Mouse (Mus musculus) CD8-positive naive resting alpha-beta T cell, adult 2 months (primary cell): Measurements from ENCODE around the gene 1700092M07Rik.
"Not testable (repeated sequence)": the region's sequence is repeated elsewhere in the genome, so short reads cannot be mapped to it uniquely, and the experiment has no call there.

ENCODE experiments used
- DNase-seq, 2 experiments: peaks; one replicate each; pipeline ENCODE4 v3.0.0; 2022; ENCODE audit warnings: low read depth in 2 of 2, low spot score in 2 of 2

Gene 1700092M07Rik

DNA sequence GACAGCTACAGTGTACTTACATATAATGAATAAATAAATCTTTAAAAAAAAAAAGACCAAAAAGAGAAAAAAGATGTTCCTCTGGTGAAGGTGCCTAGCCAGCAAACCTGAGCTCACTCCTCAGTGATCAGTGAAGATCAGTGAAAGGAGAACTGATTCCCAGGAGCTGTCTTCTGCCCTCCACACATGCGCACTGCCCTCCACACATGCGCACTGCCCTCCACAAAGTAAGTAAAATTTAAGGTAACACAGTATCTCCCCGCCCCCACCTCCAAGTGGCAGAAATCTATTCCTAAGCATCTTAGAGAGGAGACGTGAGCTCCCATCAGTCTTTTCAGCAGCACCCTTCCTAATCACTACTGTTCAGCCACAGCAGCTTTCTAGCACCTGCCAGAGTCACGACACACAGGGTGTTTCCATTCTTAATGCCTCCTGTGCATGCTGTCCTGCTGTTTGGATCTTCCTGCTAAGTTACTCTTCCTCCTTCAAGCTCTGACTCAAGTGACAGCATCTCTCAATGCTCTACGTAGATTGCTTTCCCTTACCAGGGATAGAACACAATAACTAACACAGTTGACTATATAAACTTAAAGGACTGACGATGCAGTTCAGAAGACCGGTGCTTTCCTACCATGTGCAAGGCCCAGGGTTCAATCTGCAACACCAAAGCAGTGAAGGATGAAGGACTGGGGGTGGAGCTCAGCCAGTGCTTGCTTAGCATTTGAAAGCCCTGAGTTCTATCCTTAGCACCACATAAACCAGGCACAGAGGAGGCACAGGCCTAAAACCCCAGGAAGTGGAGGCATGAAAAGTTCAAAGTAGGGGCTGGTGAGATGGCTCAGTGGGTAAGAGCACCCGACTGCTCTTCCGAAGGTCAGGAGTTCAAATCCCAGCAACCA is 24.4 kb upstream of the 1700092M07Rik start:
- no peak for DNase-seq

DNA sequence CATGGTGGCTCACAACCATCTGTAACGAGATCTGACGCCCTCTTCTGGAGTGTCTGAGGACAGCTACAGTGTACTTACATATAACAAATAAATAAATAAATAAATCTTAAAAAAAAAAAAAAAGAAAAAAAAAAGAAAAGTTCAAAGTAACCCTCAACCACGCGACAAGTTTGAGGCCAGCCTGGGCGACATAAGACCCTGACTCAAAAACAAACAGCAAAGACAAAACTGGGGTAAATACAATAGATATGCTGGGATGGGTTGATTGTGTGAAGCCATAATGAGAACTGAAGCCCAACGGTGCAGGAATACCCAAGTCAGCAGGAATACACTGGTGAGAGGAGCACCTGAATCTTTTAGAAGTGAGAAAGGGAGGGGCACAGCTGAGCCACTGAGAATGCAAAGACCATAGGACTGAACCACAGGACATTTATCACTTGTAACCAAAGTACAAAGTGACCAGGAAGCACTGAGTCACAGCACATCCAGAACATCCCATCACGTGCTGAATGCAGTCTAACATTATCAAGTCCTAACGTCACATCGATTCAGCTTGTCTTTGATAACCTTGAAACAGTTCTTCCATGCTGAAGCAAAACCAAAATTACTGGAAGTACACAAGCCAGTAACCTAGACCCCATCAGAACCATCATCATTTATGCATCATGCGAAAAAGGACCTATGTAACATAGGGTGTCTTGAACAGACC is 23.6 kb upstream of the 1700092M07Rik start:
- no peak for DNase-seq

DNA sequence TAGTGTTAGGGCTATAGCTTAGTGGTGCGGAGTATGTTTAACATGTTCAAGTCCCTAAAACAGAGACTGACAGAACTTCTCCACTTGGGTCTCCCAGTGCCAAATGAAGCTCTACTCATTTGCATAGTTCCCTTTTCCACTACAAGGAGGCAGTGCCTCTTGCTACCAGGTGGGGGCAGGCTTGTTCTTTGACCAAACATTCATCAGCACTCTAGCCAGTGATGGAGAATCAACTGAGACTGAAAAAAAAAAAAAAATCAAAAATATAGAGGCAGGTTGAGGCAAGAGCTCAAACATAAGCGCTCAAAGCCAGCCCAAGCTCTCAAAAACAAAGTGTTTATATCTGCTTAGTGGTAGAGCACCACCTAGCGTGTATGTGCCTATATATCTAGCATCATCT is 22.2 kb upstream of the 1700092M07Rik start:
- peak; percentile 61 to 78 for DNase-seq

DNA sequence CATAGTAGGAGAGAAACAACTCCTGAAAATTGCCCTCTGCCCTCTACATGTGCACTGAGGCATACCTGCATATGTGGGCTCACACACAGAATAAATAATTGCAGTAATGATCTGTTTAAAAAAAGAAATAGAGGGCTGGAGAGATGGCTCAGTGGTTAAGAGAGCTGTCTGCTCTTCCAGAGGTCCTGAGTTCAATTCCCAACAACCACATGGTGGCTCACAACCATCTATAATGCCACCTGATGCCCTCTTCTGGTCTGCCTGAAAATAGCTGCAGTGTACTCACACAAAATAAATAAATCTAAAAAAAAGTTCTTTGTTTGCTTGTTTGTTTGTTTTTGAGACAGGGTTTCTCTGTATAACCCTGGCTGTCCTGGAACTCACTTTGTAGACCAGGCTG is 21.5 kb upstream of the 1700092M07Rik start:
- not testable (repeated sequence) for DNase-seq

DNA sequence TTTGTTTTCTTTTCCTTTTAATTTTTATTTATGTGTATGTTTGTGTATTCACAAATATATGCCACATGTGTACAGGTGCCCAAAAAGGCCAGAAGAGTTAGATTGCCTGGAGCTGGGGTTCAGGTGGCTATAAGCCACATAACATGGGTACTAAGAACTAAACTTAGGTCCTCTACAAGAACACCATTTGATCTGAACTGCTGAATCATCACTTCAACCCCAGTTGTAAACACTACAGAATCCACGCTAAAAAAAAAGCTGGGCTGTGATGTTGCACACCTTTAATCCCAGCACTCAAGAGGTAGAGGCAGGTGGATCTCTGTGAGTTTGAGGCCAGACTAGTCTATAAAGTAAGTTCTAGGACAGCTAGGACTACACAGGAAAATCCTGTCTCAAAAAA is 19.1 kb upstream of the 1700092M07Rik start:
- DNase-seq = no peak

DNA sequence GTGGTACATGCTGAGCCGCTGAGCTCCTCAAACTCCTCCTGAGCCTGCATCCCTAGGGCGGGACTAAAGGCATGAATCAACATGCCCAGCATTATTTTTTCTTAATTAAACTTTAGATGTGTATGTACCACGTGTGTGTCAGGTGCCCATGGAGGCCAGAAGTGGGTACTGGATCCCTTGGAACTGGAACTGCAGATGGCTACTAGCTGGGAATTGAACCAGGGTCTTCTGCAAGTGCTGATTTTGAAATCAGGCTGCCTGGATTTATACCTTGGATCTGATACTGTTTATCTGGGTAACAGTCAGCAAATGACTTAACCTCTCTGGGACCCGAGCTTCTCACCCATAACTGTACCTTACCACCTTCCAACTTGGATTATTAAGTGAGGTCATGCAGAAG is 18.5 kb upstream of the 1700092M07Rik start:
- no peak for DNase-seq

DNA sequence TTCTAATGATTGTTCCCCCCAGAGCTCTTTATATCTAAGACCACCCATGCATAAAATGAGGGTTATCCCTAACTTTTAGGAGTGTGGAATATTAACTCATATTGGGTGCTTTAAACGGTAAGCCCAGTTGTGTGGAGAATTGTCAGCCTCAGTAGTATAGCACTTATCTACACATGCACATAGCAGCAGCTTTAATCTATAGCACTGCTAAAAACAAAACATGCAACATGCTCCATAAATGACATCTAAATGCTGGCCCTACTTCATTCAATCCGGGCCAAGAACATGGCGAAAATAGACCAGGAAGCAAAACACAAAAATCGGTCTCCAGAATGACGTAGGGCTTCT is 18.0 kb upstream of the 1700092M07Rik start:
- no peak for DNase-seq

DNA sequence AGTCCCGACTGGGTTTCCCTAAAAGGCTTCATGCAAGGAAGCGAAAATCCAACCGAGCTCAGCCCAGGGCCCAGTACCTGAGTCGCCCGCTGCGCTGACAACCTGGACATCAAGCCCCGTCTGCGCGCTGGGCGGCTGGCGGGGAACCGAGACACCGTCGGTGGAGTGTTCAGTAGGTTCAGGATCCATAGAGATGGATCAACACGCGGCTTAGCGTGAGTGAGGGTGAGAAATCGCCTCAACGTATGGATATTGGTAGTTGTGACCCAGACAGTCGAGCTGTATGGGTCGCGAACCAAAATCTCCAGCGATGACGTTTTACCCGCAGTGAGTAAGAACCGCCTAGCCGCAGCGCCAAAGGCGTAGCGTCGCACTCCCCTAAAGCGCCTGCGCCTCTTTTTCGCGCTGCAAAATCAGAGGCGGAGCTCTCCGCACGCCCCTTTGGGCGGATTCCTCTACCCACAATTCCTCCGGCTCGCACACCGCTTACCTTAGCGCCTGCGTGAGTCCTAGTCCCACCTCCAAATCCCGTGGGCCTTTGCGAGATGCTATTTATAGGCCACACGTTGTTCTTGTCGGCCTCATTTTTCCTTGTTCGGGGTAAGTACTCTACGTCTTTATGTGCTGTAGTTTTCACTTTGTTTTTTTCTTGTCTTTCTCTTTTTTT is 17.5 kb upstream of the 1700092M07Rik start, which contains the start of gene Slc3a2:
Slc3a2 (minus strand) TSS at position 463 of the 667 bp plus-strand sequence.
- DNase-seq = peak; percentile 96 to 97

DNA sequence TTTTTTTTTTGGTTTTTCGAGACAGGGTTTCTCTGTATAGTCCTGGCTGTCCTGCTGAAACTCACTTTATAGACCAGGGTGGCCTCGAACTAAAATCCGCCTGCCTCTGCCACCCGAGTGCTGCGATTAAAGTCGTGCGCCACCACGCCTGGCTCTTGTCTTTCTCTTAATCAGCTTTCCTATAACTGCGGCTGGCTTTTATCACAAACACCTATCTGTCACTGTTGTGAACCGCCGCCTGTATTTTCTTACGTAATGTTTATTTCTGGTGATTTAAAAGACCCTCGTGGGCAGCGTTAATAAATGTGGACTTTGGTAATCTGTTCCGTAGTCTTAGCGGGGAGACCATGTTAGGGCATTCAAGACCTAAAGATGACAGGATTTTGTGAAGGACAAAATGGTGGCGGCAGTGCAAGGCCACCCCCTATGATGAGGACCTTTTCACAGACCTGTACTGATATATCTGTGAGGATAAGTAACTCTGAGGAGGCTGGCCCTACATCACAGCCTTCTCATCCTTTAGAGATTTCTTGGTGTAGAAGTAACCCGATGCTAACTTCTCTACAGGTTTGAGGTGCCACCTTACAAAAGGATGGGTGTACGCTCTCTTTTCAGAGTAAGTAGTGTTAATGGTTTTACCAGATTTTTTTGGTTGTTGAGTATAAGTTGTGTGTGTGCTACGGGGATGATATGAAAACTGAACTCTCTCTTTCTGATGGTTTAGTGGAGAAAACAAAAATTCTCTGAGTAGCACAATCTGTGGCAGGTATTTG is 16.8 kb upstream of the 1700092M07Rik start:
- peak; percentile 23 to 24 for DNase-seq

DNA sequence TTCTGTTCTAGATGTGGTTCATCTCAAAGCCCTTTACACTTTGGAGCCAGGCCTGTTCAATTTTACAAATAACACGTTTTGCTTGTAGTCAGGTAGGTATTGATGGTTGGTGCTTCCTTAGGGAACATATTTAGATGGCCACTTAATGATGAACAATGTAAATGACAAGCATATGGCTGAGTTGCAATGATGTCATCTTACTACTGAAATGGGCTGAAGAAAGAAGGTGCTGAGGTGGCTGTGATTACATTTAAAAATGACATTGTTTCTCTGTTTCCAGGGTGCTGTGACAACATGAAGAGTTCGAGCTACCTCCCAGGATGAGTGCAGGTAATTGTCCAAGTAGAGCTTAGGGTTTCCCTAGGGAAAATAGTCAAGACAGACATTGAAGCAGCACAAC is 16.1 kb upstream of the 1700092M07Rik start:
- DNase-seq = no peak

DNA sequence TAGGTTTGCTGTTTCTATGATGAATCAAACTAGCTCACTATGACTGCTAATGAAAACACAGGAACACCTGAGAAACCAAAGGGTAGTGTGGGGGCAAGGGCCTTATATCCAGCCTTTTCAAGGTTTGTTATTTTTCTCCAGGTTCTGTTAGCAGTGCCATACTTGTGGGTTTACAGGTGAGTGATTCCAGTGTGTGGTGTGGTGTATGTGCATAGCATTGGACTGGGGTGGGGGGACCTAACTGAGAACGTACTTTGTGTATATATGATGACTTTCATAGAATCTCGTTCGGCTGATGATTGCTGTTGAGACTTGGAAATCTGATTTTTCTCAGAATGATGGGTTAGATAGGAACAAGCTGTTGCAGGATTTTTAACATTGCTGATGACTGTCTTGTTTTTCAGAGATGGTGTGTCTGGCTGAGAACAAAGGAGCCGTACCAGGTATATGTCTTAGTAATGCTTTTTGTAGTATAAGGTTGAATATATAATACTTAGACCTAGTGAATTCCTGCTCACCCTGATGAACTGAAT is 15.4 kb upstream of the 1700092M07Rik start:
- no peak for DNase-seq

DNA sequence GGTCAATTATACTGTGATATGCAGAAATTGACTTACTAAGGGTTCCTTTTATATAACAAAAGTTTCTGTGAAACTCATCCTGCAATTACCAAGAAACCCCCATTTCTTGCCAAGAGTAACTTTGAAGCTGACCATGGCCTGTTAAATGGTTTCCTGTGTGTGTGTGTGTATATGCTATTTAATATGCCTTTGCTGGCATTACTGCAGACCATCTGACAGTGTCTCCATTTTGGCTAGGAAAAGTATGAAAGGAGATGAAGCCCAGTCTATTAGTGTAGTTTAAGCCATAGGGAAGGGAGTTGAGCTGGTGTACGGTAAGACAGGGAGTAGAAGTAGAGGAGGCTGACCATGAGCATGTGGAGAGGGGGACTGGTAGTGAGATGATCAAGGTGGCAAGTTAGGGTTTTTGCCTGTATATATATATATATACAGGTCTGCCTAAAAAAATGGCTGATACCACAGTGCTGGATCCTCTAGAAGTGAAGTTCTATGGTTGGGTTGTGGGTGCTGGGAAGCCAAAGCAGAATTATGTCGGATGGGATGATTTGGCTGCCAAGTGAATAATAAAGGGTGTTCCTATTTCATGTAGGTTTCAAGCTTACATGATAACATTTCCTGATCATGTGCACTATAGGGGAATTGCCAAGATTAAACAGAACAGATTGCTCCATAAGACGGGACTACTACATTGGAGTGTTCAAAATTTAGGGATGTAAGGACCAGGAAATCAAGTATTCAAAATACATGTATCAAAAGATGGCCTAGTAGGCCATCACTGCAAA is 13.7 kb upstream of the 1700092M07Rik start:
- DNase-seq = no peak

DNA sequence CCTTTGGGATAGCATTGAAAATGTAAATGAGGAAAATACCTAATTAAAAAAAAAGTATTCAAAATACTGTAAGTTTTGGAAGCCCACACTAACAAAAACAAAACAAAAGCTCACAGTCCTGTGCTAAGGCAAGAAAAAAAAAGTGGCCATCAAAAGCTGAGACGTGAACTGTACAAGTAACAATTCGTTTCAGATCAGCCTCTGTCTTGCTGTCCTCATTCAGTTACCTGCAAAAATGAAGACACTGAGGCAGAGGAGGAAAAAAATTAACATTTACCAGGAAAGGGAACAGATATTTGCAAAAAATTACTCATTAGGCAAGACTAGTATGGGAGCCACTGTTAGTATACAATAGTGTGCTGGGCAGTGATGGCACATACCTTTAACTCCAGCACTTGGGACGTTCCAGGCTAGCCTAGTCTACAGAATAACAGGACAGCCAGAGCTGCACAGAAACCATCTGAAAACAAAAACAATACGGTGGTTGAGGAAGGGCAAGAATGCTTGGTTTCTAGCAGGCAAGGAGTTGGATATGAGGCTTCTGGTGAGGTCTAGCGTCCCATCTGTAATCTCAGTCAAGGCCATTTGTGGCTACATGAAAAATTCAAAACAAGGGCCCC is 12.9 kb upstream of the 1700092M07Rik start:
- no peak for DNase-seq

DNA sequence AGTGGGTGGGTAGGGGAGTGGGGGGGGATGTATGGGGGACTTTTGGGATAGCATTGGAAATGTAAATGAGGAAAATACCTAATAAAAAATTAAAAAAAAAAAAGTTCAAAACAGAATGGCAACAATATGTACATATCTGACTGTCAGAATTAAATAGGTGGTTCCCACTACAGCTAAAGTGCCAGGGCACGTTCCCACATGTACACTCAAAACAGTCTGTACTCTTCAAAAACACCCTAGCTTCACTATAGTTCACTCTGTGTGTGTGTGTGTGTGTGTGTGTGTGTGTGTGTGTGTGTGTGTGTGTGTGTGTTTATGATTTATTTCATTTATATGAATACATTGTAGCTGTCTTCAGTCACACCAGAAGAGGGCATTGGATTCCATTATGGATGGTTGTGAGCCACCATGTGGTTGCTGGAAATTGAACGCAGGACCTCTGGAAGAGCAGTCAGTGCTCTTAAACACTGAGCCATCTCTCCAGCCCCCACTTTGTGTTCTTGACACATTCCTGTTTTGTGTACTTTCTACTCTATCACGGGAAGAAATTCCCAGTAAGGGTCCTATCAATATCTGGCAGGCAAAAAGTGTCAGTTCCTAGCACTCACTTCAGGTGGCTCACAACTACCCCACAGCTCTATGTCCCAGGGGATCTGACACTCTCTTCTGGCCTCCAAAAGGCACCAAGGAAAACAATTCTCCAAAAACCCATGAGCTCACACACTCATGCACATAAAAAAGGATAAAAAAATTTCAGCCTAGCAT is 12.0 kb upstream of the 1700092M07Rik start:
- not testable (repeated sequence) for DNase-seq

DNA sequence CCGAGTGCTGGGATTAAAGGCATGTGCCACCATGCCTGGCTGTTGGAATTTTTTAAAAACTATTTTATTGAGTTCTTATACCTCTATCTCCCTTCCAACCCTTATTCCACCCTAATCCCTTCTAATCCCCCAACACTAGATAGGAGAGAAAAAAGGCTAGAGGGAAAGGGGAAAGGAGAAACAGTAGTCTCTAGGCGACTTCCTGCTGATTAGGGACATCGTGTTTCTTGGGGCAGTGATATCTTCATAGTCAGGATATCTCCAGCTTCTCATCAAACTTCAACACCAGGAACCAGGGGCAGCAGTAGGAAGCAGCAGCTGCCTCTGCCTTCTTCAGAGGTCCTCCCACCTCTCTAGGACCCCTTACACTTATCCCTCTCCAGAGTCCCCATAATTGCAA is 6.2 kb upstream of the 1700092M07Rik start:
- DNase-seq = no peak

DNA sequence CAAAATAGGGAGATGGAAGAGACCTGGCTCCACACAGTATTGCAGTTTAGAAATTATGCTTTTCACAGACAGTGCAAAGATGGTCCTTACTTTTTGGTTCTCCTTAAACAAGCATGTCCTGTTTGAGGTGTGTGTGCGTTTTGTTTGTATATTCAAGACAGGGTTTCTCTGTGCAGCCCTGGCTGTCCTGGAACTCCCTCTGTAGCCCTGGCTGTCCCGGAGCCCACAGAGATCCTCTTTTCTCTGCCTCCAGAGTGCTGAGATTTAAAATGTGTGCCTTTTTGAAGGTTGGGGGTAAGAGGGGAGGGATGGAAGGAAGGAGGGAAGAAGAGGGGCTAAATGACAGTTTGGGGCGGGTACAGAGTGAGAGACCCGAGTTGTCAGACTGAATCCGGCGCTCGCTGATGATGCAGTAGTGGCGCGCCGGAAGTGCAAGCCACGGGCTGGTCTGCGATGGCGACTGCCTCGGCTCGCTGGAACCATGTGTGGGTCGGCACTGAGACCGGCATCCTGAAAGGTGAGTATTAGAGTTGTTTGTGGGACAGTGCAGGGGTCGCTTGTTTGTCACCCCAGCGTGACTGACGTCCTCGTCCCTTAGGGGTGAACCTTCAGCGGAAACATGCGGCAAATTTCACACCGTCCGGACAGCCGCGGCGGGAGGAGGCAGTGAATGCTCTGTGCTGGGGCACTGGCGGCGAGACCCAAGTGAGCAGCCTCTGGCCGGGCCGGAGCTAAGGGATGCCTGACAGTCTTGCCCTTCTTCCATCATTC is 4.9 kb upstream of the 1700092M07Rik start, which contains the start of gene Wdr74:
Wdr74 (plus strand) TSS at position 439 of the 771 bp plus-strand sequence.
- peak; percentile 79 to 87 for DNase-seq

DNA sequence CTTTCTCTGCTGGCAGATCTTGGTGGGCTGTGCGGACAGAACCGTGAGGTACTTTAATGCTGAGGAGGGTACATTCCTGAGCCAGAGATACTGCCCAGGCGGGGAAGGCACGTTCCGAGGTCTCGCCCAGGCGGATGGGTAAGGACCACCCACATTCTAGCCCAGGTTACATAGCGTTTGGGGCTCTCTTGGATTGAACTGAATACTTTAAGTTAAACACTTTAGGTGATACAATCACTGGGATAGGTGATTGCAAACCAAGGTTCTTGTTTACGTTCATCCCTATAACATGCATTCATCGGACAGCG is 4.4 kb upstream of the 1700092M07Rik start:
- no peak for DNase-seq

DNA sequence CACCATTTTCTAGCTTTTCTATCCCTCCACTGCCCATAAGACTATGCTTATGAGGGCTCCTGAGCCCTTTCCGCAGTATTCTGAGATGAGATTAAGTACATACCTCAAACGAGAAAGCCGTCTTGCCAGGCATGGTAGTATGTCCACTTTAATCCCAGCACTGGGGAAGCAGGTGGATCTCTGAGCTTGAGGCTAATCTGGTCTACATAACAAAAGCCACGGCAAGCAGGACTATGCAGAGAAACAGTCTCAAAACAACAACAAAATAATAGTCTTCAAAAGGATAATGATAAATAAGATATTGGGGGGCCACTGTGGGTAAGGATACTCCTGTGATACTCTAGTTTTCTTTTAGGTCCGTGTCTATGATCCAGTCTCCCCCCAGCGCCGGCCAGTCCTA is 1.6 kb upstream of the 1700092M07Rik start:
- no peak for DNase-seq
